Mouse (Mus musculus): Measurements from ENCODE around the gene Slc4a1. TPM values are rescaled to one million over a fixed set of nuclear protein-coding genes. Genes with fewer than 3 reads are reported as not detected.

The Slc4a1 gene
- polyA plus RNA-seq, 1 experiment = 2.6 TPM

DNA sequence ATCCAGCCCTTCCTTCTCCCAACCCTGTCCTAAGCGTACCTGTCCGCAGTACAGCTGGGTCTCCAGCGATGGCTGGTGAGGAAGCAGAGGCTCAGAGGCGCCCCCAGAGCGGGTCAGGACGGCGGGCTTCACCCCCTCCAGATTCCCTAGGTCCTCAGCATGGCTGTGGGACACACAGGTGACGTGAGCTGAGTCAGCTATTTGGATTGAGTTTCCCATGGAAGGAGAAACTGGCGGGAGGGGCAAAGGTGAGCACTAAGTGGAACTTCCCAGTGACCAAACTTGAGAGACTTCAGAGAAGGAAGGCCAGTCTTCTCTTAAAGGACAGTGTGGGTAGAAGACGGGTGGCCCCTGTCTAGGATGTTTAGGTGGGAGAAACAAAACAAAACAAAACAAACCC, 7.6 kb downstream of the Slc4a1 start:
- TF ChIP-seq POLR2A (IDR thresholded peaks at IDR 0.05; ENCODE audit: borderline replicate concordance, extremely low read depth, insufficient read depth, insufficient read length, poor library complexity, severe bottlenecking) = no peak
- TF ChIP-seq CTCF (IDR thresholded peaks at IDR 0.05; ENCODE audit: borderline replicate concordance, extremely low read depth, insufficient read depth, insufficient read length) = no peak
- no peak for DNase-seq (ENCODE audit: low read depth)

DNA sequence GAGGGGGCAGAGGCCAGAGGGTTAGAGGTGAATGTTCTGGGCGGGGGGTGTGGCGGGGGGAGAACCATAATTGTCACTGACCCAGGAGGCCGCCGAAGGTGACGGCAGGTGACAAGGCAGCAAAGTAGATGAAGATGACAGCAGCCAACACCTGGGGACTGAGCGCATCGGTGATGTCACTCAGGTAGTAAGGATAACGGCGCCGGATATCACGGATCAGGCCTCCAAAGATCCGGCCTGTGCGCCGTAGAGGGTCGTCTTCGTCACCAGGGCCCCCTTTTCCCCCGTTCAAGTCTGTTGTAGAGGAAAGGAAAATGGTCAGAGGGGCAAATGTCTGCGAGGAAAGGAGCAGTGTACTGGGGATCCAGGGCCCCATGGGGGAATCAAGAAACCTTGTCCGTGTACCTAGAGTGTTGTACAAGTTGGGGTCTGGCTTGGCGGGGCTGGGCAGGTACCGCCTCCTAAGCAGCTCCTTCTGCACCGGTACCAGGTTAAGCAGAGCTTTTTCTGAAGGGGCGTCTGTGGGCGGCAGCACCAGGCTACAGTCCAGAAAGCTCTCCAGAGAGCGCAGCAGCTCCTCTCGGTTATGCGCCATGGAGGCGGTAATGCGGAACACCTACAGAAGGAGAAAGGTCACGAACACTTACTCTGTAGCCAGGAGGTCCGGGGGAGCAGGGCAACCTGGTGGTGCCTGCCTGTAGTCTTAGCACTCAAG, 9.2 kb downstream of the Slc4a1 start:
- TF ChIP-seq CTCF (IDR thresholded peaks at IDR 0.05; ENCODE audit: borderline replicate concordance, extremely low read depth, insufficient read depth, insufficient read length) (no peak), POLR2A (IDR thresholded peaks at IDR 0.05; ENCODE audit: borderline replicate concordance, extremely low read depth, insufficient read depth, insufficient read length, poor library complexity, severe bottlenecking) (no peak)
- no peak for DNase-seq (ENCODE audit: low read depth)

DNA sequence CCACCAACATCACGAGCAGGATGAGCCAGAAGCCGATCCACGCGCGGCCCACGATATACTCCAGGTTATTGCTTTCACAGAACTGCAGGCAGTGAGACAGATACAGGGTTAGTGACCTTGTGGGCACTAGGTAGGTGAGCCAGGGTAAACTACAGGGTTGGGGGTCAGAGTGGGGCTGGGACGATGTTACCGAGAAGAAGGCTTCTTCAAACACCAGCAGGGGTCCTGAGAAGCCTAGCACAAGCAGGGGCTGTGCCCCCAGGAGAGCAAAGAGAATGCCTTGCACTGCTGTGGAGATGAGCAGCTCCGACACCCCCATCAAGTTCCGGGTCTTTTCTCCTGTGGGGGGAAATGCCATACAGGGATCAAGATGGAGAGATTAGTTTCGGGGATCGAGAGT, 9.8 kb downstream of the Slc4a1 start:
- no peak for DNase-seq (ENCODE audit: low read depth)
- TF ChIP-seq CTCF (IDR thresholded peaks at IDR 0.05; ENCODE audit: borderline replicate concordance, extremely low read depth, insufficient read depth, insufficient read length) = no peak
- TF ChIP-seq POLR2A (IDR thresholded peaks at IDR 0.05; ENCODE audit: borderline replicate concordance, extremely low read depth, insufficient read depth, insufficient read length, poor library complexity, severe bottlenecking) = no peak

DNA sequence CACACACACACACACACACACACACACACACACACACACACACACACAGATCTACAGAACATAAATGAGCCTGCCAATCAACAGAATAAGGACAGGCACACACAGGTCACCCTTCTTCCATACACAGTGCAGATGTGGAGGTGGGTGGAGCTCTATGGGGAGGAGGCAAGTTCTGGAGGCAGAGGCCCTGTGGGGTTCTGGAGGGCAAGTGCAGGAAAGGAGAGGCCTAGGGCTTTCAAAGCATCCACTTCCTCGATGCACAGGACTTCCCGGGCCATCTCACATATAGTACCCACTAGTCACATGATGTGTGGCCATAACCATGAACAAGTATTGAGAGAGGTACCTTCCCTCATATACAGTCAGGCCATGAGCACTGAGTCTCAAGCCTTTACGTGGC, 10.5 kb downstream of the Slc4a1 start:
- no peak for DNase-seq (ENCODE audit: low read depth)
- TF ChIP-seq CTCF (IDR thresholded peaks at IDR 0.05; ENCODE audit: borderline replicate concordance, extremely low read depth, insufficient read depth, insufficient read length) (no peak), POLR2A (IDR thresholded peaks at IDR 0.05; ENCODE audit: borderline replicate concordance, extremely low read depth, insufficient read depth, insufficient read length, poor library complexity, severe bottlenecking) (no peak)

DNA sequence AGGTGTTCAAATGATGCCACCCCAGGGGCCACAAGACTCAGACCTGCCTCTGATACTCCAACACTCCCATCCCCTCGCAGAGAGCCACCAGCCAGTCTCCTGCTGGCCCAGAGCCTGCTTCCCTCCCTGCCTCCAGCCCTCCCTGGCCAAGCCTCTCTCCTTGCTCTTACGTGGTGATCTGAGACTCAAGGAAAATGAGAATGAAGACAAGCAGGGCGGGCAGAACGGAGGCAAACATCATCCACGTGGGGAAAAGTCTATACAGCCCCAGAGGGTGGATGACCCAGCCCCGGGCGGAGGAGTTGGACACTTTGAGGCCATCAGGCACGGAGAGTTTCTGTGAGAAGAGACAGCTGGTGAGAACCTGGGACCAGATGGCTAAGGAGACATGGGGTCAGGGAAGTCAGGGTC, 13.0 kb downstream of the Slc4a1 start:
- no peak for TF ChIP-seq CTCF (IDR thresholded peaks at IDR 0.05; ENCODE audit: borderline replicate concordance, extremely low read depth, insufficient read depth, insufficient read length)
- no peak for TF ChIP-seq POLR2A (IDR thresholded peaks at IDR 0.05; ENCODE audit: borderline replicate concordance, extremely low read depth, insufficient read depth, insufficient read length, poor library complexity, severe bottlenecking)
- no peak for DNase-seq (ENCODE audit: low read depth)

DNA sequence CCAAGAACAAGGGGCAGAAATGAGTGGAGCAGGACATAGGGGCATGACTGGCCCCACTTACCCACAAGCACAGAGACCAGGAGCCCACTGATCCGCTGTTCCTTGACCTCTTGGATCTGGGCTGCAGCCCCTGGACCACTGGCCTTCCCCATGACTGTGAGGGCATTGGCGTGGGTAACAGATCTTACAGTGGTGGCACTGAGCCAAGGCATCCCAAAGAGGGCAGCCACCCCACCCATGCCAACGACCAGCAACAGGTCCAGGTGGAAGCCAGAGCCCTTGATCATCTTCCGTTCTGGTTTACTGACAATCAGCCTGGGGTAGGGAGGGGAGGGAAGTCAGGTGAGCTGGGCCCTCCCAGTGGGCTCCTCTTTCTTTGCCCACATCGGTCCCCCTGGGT, 13.6 kb downstream of the Slc4a1 start:
- DNase-seq (ENCODE audit: low read depth) = no peak
- TF ChIP-seq POLR2A (IDR thresholded peaks at IDR 0.05; ENCODE audit: borderline replicate concordance, extremely low read depth, insufficient read depth, insufficient read length, poor library complexity, severe bottlenecking) = no peak

DNA sequence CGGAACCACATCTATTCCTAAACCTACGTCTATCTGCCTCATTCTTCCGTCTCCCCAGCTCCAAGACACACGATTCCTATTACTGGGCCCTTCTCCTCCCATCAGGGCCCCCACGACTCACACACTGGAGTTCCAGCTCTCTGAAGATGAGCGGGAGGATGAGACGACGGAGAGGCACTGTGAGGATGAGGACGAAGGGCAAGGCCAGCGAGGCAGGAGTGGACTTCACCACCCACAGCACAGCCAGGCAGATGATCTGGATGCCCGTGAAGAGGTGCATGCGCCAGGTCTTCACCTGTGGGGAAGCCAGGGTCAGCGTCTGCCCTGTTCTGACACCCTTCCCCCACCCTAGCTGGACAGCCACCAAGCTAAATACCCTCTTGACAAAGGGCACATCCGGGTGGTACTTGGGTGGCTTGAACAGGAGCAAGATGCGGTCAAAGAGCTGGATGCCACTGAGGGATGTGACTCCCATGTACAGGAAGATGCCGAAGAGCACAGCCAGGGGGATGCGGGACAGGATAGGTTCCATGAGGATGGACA, 15.0 kb downstream of the Slc4a1 start:
- TF ChIP-seq CTCF (IDR thresholded peaks at IDR 0.05; ENCODE audit: borderline replicate concordance, extremely low read depth, insufficient read depth, insufficient read length) (no peak), POLR2A (IDR thresholded peaks at IDR 0.05; ENCODE audit: borderline replicate concordance, extremely low read depth, insufficient read depth, insufficient read length, poor library complexity, severe bottlenecking) (no peak)
- DNase-seq (ENCODE audit: low read depth) = no peak

DNA sequence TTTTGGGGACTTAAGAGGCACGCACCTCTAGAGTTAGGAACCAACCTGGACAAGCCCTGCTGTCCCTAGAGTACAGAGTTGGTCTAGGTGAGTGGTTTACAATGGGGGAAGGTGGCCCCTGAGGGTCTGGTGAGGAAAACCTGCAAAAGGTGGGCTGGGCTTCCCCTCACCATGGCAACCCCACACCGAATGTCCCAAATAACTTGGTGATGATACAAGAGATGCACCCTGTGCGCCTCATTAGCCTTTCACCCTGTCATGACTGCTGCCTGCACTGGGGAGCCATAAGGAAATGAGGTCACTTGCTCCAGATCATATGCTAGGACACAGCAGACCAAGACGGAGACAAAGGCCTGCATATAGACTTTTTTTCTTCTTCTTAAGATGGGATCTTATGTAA, 15.6 kb downstream of the Slc4a1 start:
- no peak for DNase-seq (ENCODE audit: low read depth)
- TF ChIP-seq CTCF (IDR thresholded peaks at IDR 0.05; ENCODE audit: borderline replicate concordance, extremely low read depth, insufficient read depth, insufficient read length) = no peak
- TF ChIP-seq POLR2A (IDR thresholded peaks at IDR 0.05; ENCODE audit: borderline replicate concordance, extremely low read depth, insufficient read depth, insufficient read length, poor library complexity, severe bottlenecking) = no peak

DNA sequence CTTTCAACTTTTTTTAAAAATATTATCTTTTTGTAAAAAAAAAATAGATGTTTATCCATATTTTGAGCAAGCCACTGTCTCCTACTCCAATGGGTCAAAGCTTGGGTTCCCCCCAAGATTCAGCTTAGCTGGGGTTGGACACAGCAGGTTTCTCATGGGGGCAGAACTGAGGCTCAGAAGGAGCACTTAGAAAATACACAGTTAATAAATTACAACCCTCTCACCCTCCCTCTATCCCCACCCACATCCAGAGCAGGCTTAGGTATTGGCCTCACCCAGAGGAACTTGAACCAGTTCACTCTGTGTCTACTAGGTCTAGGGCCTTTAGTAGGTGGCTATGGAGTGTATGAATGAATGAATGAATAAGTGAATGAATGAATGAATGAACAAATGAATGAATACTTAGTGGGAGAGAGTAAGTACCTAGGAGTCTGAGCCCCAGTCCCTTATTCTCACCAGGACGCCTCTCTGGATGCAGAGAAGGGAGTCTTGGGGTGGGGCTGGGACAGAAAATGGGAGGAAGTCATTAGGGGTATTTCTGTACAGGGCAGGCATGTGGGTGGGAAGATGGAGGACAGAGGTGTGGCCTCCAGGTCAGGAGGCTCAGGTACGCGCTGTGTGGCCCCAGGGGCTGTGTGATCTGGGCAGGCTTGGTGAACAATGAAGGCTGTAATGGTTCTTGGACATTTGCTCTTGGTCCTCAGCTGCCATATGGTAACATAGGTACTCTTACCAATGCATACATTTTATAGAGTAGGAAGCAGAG, 16.6 kb downstream of the Slc4a1 start:
- no peak for DNase-seq (ENCODE audit: low read depth)
- no peak for TF ChIP-seq CTCF (IDR thresholded peaks at IDR 0.05; ENCODE audit: borderline replicate concordance, extremely low read depth, insufficient read depth, insufficient read length)
- TF ChIP-seq POLR2A (IDR thresholded peaks at IDR 0.05; ENCODE audit: borderline replicate concordance, extremely low read depth, insufficient read depth, insufficient read length, poor library complexity, severe bottlenecking) = no peak

DNA sequence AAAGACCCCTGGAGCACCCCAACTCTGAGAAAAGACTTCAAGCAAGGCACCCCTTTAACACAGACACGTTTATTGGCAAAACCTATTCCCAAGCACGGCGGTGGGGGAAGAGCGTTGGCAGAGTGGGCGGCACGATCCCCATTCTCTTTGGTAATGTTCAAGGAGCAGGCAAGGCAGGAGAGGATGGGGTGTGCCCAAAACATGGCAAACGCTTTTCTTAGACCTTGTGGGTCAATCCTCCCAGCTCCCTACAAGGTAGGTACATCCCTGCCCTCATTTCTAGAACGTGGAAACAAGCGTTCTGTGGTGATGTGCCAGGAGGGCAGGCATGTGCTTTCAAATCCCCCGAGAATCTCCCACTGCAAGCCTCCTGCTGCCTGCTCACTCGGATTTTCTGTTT, 17.2 kb downstream of the Slc4a1 start:
- TF ChIP-seq CTCF (IDR thresholded peaks at IDR 0.05; ENCODE audit: borderline replicate concordance, extremely low read depth, insufficient read depth, insufficient read length) = no peak
- TF ChIP-seq POLR2A (IDR thresholded peaks at IDR 0.05; ENCODE audit: borderline replicate concordance, extremely low read depth, insufficient read depth, insufficient read length, poor library complexity, severe bottlenecking) = no peak
- no peak for DNase-seq (ENCODE audit: low read depth)

DNA sequence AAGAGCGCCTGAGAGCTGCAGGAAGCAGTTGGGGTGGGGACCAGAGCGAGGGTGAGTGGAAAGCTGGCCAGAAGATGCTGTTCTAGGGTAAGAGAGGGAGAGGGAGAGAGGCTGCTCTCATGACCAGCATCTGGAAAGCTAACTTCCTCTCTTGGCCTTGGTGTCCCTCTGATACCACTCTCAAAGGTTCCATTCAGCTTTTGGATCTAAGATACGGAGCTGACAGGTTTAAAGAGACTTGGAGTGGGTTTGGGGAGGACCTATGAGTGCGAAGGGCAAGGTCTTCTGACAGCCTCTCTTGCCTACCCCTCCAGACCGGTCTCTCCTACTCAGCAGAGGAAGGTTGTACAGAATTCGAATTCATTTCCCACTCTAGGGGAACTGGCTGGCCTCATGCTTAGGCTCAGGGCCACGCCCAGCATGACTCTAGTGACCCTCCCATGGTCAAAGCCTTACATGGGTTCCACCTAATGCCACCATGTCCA, 17.9 kb downstream of the Slc4a1 start:
- TF ChIP-seq CTCF (IDR thresholded peaks at IDR 0.05; ENCODE audit: borderline replicate concordance, extremely low read depth, insufficient read depth, insufficient read length) (no peak), POLR2A (IDR thresholded peaks at IDR 0.05; ENCODE audit: borderline replicate concordance, extremely low read depth, insufficient read depth, insufficient read length, poor library complexity, severe bottlenecking) (no peak)
- DNase-seq (ENCODE audit: low read depth) = no peak

Measured in brain, embryonic 14.5 days (tissue).